Comparison of ENCODE assay signal across 11 mouse cellular contexts in the genomic region with DNA sequence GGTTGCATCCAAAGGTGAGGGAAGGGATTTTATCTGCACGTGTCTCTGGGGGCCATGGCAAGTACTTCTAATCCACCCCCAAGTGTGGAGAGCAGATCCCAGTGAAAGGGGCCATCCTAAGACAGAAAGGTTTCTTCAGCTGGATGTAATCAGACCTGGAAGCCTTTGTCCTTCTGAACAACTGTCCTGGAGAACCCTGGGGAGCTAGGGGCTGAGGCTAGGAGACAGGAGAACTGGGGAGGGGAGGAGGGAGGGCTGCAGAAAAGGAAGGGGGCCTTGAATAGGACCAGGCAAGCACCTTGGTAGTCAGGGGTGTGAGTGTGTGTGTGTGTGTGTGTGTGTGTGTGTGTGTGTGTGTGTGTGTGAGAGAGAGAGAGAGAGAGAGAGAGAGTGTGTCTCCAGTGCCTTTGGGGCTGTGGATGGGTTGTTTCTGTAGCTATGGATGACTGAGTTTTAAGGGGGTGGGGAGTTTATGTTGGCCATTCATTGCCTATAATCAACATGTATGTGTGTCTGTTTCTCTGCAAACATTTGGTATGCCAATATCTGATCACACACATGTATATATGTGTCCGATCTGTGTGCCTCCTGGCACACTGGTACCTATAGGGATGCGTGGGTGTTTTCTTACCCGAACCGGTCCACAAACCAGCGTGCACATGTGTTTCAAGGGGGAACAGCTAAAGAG. TPM values are rescaled to one million over a fixed set of nuclear protein-coding genes. Genes with fewer than 3 reads are reported as not detected.
DNase-seq lines count a peak whose midpoint lies in the region; ATAC-seq and TF ChIP-seq lines count a peak whose summit lies in the region.
"Had no signal": no experiment of that assay in that cellular context is flagged by ENCODE, and none has a peak within 500 bp of the region (broad histone marks: within the 10 kb centered on the region; RNA-seq: fewer than 3 reads in every experiment).

No protein-coding gene starts in this region.

- H3K36me3 ChIP-seq in heart, embryonic 15.5 days = no peaks in the 10 kb centered on the region
- no peaks in the 10 kb centered on the region for H3K36me3 ChIP-seq in embryonic facial prominence, embryonic 13.5 days
- H3K36me3 ChIP-seq in hindbrain, embryonic 13.5 days = no peaks in the 10 kb centered on the region
- no peaks in the 10 kb centered on the region for H3K36me3 ChIP-seq in midbrain, embryonic 13.5 days
- H3K36me3 ChIP-seq in kidney, adult 2 months (ENCODE audit: control insufficient read depth, insufficient read depth, low read length) = no peaks in the 10 kb centered on the region

- peak overlapping the region; percentile 71; the same call in 1 of the 2 replicates for H3K4me2 ChIP-seq in heart, embryonic 15.5 days
- H3K4me2 ChIP-seq in embryonic facial prominence, embryonic 13.5 days = peak overlapping the region; percentile 96
- H3K4me2 ChIP-seq in hindbrain, embryonic 13.5 days = peak overlapping the region; percentile 94
- H3K4me2 ChIP-seq in midbrain, embryonic 13.5 days (replicated peaks) = peak overlapping the region; percentile 94

- peaks cover 95% of the 10 kb centered on the region for H3K27me3 ChIP-seq in heart, embryonic 15.5 days
- H3K27me3 ChIP-seq in embryonic facial prominence, embryonic 13.5 days = peaks cover 94% of the 10 kb centered on the region
- H3K27me3 ChIP-seq in hindbrain, embryonic 13.5 days = peaks cover 12% of the 10 kb centered on the region; the same call in 1 of the 2 replicates
- 0 out of 2 replicates have a peak, but pooled peaks cover 13% of the 10 kb centered on the region for H3K27me3 ChIP-seq in midbrain, embryonic 13.5 days
- no peaks in the 10 kb centered on the region; the same call in 1 of the 2 replicates for H3K27me3 ChIP-seq in kidney, adult 2 months (replicated peaks; ENCODE audit: control insufficient read depth, insufficient read depth, low read length)

- TF ChIP-seq CTCF in kidney, adult 2 months (conservative IDR thresholded peaks at IDR 0.05; ENCODE audit: insufficient read depth, insufficient read length, low read depth, low read length) = no peak

- no peak overlapping the region for H3K9ac ChIP-seq in heart, embryonic 15.5 days
- no peak overlapping the region for H3K9ac ChIP-seq in embryonic facial prominence, embryonic 13.5 days
- peak overlapping the region; percentile 100 for H3K9ac ChIP-seq in hindbrain, embryonic 13.5 days
- peak overlapping the region; percentile 63 for H3K9ac ChIP-seq in midbrain, embryonic 13.5 days (replicated peaks)

- WGBS in heart, embryonic 15.5 days = 10% methylated on average over 6 of the region's 6 CpGs
- WGBS in embryonic facial prominence, embryonic 13.5 days = 6% methylated on average over 6 of the region's 6 CpGs
- 8% methylated on average over 6 of the region's 6 CpGs for WGBS in hindbrain, embryonic 13.5 days
- 2% methylated on average over 6 of the region's 6 CpGs for WGBS in midbrain, embryonic 13.5 days
- 21% methylated on average over 6 of the region's 6 CpGs for WGBS in kidney, adult 2 months

- no peak overlapping the region for H3K27ac ChIP-seq in heart, embryonic 15.5 days
- H3K27ac ChIP-seq in embryonic facial prominence, embryonic 13.5 days = no peak overlapping the region
- peak overlapping the region; percentile 98 for H3K27ac ChIP-seq in hindbrain, embryonic 13.5 days
- H3K27ac ChIP-seq in midbrain, embryonic 13.5 days = peak overlapping the region; percentile 96
- no peak overlapping the region for H3K27ac ChIP-seq in kidney, adult 2 months (ENCODE audit: insufficient read depth, low read depth, low read length)

- no peaks in the 10 kb centered on the region for H3K9me3 ChIP-seq in heart, embryonic 15.5 days (replicated peaks)
- no peaks in the 10 kb centered on the region for H3K9me3 ChIP-seq in embryonic facial prominence, embryonic 13.5 days
- H3K9me3 ChIP-seq in hindbrain, embryonic 13.5 days = no peaks in the 10 kb centered on the region
- H3K9me3 ChIP-seq in midbrain, embryonic 13.5 days = no peaks in the 10 kb centered on the region

- no peak overlapping the region for H3K4me3 ChIP-seq in heart, embryonic 15.5 days
- peak overlapping the region; percentile 55 for H3K4me3 ChIP-seq in embryonic facial prominence, embryonic 13.5 days
- peak overlapping the region; percentile 91 for H3K4me3 ChIP-seq in hindbrain, embryonic 13.5 days
- H3K4me3 ChIP-seq in midbrain, embryonic 13.5 days (replicated peaks) = peak overlapping the region; percentile 89
- no peak overlapping the region for H3K4me3 ChIP-seq in kidney, adult 2 months (ENCODE audit: insufficient read depth, low read depth, low read length)

- TF ChIP-seq POLR2A in kidney, adult 2 months (IDR thresholded peaks at IDR 0.05; ENCODE audit: low read depth, low read length) = no peak

- intact Hi-C loops in heart, postnatal 14 days (cut with DNase I) = no loop called here

- ATAC-seq in heart, embryonic 15.5 days (replicated peaks; ENCODE audit: insufficient number of reproducible peaks, insufficient read depth, low FRiP score, low read depth) = no peak
- ATAC-seq in embryonic facial prominence, embryonic 13.5 days (ENCODE audit: insufficient number of reproducible peaks, insufficient read depth, low FRiP score, low TSS enrichment, low read depth) = no peak
- peak; percentile 14; the same call in 1 of the 2 replicates for ATAC-seq in hindbrain, embryonic 13.5 days (ENCODE audit: low FRiP score)
- peak; percentile 34 for ATAC-seq in midbrain, embryonic 13.5 days
- ATAC-seq: Patski had no signal

- peaks cover 12% of the 10 kb centered on the region for H3K4me1 ChIP-seq in heart, embryonic 15.5 days (replicated peaks)
- peaks cover 14% of the 10 kb centered on the region for H3K4me1 ChIP-seq in embryonic facial prominence, embryonic 13.5 days
- peaks cover 76% of the 10 kb centered on the region for H3K4me1 ChIP-seq in hindbrain, embryonic 13.5 days (replicated peaks)
- peaks cover 83% of the 10 kb centered on the region for H3K4me1 ChIP-seq in midbrain, embryonic 13.5 days (replicated peaks)
- no peaks in the 10 kb centered on the region for H3K4me1 ChIP-seq in kidney, adult 2 months (ENCODE audit: control insufficient read depth, insufficient read depth, low read length)

- DNase-seq in heart, postnatal 14 days = no peak
- no peak for DNase-seq in adrenal gland, adult 8-10 months
- DNase-seq in spleen, postnatal 10 days (ENCODE audit: low spot score in 2 of 2) = no peak
- DNase-seq in kidney, adult 2 months = no peak

RNA-seq across cellular contexts. Expression of gene Slc22a12, which starts 46.2 kb away (rescaled TPM):
- not detected in 2 replicates for polyA plus RNA-seq in heart, embryonic 15.5 days (2015; fragmentation: Nextera tagmentation; extraction: Ambion mirVana)
- not detected for total RNA-seq in heart, postnatal 14 days (2021)
- not detected in 2 replicates for polyA plus RNA-seq in embryonic facial prominence, embryonic 13.5 days (2015; fragmentation: Nextera tagmentation; extraction: Ambion mirVana)
- 0.10 and 0.23 TPM in 2 replicates for polyA plus RNA-seq in hindbrain, embryonic 13.5 days (2015; fragmentation: Nextera tagmentation; extraction: Ambion mirVana)
- polyA plus RNA-seq in midbrain, embryonic 13.5 days (2015; fragmentation: Nextera tagmentation; extraction: Ambion mirVana) = 0.19 TPM in 1 of 2 replicates, not detected in the other
- total RNA-seq in adrenal gland, adult 8-10 months (2022) = under 1 TPM in 1 of 4 experiments, not detected in 3; 0.31 TPM
- polyA plus RNA-seq in kidney, adult 2 months (2012; rRNA removed) = 1,526 and 1,915 TPM in 2 replicates
- total RNA-seq: heart, postnatal 25 days had no signal
- polyA plus RNA-seq: liver, embryonic 16.5 days; Patski had no signal

Comparison
In these comparisons a context has a peak if more than half of its experiments do, and no peak if none do; other contexts are left out.
1. ATAC-seq: peak in hindbrain, embryonic 13.5 days (single experiment) and midbrain, embryonic 13.5 days (single experiment); none in heart, embryonic 15.5 days (single experiment) and embryonic facial prominence, embryonic 13.5 days (single experiment).
2. H3K27ac ChIP-seq: peak in hindbrain, embryonic 13.5 days (single experiment) and midbrain, embryonic 13.5 days (single experiment); none in heart, embryonic 15.5 days (single experiment), embryonic facial prominence, embryonic 13.5 days (single experiment) and kidney, adult 2 months (single experiment).
3. H3K4me3 ChIP-seq: peak in embryonic facial prominence, embryonic 13.5 days (single experiment), hindbrain, embryonic 13.5 days (single experiment) and midbrain, embryonic 13.5 days (single experiment); none in heart, embryonic 15.5 days (single experiment) and kidney, adult 2 months (single experiment).
4. H3K9ac ChIP-seq: peak in hindbrain, embryonic 13.5 days (single experiment) and midbrain, embryonic 13.5 days (single experiment); none in heart, embryonic 15.5 days (single experiment) and embryonic facial prominence, embryonic 13.5 days (single experiment).
5. RNA of gene Slc22a12, which starts 46.2 kb away (polyA plus RNA-seq): 1,526 to 1,915 TPM in kidney, adult 2 months; 0.10 to 0.23 TPM in hindbrain, embryonic 13.5 days, 0.19 TPM in midbrain, embryonic 13.5 days, not detected in heart, embryonic 15.5 days and not detected in embryonic facial prominence, embryonic 13.5 days; every median in the first group is over 1,000 times any median in the second.
6. Peak in every context shown above with its lines, with median percentiles within 50 percentile points of each other: H3K4me2 ChIP-seq.